Mouse (Mus musculus): ENCODE data around the gene Dip2c. TPM values are rescaled to one million over a fixed set of nuclear protein-coding genes. Genes with fewer than 3 reads are reported as not detected.

Dip2c gene
- polyA plus RNA-seq, 1 experiment from 2014 or later = 0.83 TPM

- H3K9ac ChIP-seq (replicated peaks) = no peak overlapping the region
- no peak overlapping the region for H3K4me3 ChIP-seq (ENCODE audit: low read depth, low read length)
- no peak for ATAC-seq
- H3K4me2 ChIP-seq (ENCODE audit: low read depth, low read length) = no peak overlapping the region
- WGBS (ENCODE audit: insufficient replicate concordance) = 83% methylated on average over 2 of the region's 2 CpGs
- no peak for TF ChIP-seq CTCF (IDR thresholded peaks at IDR 0.05; ENCODE audit: low read depth)
- TF ChIP-seq EP300 (IDR thresholded peaks at IDR 0.05; ENCODE audit: low read depth) = no peak
- no peak overlapping the region for H3K27ac ChIP-seq (ENCODE audit: low read depth)
- H3K27me3 ChIP-seq (ENCODE audit: insufficient read depth, low read length) = no peaks in the 10 kb centered on the region
- no peaks in the 10 kb centered on the region for H3K36me3 ChIP-seq (replicated peaks; ENCODE audit: insufficient read depth, low read length)
- peaks cover 3% of the 10 kb centered on the region for H3K4me1 ChIP-seq (ENCODE audit: insufficient read depth)
- peak; percentile 25 for DNase-seq
- no peaks in the 10 kb centered on the region for H3K9me3 ChIP-seq (ENCODE audit: low read length)
These were observed 37.9 kb downstream of the Dip2c start for GRCm38 (mm10) chr13:9314099-9314712.

DNA sequence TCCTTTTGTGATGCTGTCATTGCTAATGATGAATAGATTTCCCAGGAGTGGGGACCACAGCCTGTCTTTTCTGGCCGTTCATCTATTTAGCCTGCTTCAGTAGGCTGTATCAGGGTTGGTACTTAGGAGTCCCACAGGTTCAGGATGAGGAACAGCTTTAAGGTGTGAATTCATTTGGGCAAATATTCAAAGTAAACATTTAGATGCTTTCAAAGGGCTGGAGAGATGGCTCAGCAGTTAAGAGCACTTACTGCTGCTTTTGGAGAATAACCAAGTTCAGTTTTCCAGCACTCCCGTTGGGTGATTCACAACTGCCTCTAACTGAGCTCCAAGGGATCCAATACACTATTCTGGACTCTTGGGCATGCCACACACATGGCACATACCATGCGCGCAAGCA is 38.4 kb downstream of the Dip2c start:
- Histone ChIP-seq H3K27ac (ENCODE audit: low read depth) (no peak overlapping the region), H3K4me3 (ENCODE audit: low read depth, low read length) (no peak overlapping the region), H3K9me3 (ENCODE audit: low read length) (no peaks in the 10 kb centered on the region), H3K4me1 (ENCODE audit: insufficient read depth) (peaks cover 3% of the 10 kb centered on the region), H3K27me3 (ENCODE audit: insufficient read depth, low read length) (no peaks in the 10 kb centered on the region), H3K36me3 (replicated peaks; ENCODE audit: insufficient read depth, low read length) (no peaks in the 10 kb centered on the region), H3K9ac (replicated peaks) (no peak overlapping the region), H3K4me2 (ENCODE audit: low read depth, low read length) (no peak overlapping the region)
- no peak for DNase-seq
- TF ChIP-seq EP300 (IDR thresholded peaks at IDR 0.05; ENCODE audit: low read depth) = no peak
- no peak for TF ChIP-seq CTCF (IDR thresholded peaks at IDR 0.05; ENCODE audit: low read depth)
- 67% methylated on average over 4 of the region's 4 CpGs for WGBS (ENCODE audit: insufficient replicate concordance)
- no peak for ATAC-seq

- H3K4me3 ChIP-seq (ENCODE audit: low read depth, low read length) = no peak overlapping the region
- no peaks in the 10 kb centered on the region for H3K4me1 ChIP-seq (ENCODE audit: insufficient read depth)
- no peaks in the 10 kb centered on the region for H3K36me3 ChIP-seq (replicated peaks; ENCODE audit: insufficient read depth, low read length)
- no peaks in the 10 kb centered on the region for H3K9me3 ChIP-seq (ENCODE audit: low read length)
- H3K4me2 ChIP-seq (ENCODE audit: low read depth, low read length) = no peak overlapping the region
- no peak for DNase-seq
- no peak overlapping the region for H3K27ac ChIP-seq (ENCODE audit: low read depth)
- 71% methylated on average over 2 of the region's 2 CpGs for whole genome bisulfite sequencing (ENCODE audit: insufficient replicate concordance)
- TF ChIP-seq EP300 (IDR thresholded peaks at IDR 0.05; ENCODE audit: low read depth) (no peak), CTCF (IDR thresholded peaks at IDR 0.05; ENCODE audit: low read depth) (no peak)
- no peaks in the 10 kb centered on the region for H3K27me3 ChIP-seq (ENCODE audit: insufficient read depth, low read length)
- H3K9ac ChIP-seq (replicated peaks) = no peak overlapping the region
- ATAC-seq = no peak
These were observed 43.4 kb downstream of the Dip2c start for GRCm38 (mm10) chr13:9319745-9320144.

- Histone ChIP-seq H3K27me3 (ENCODE audit: insufficient read depth, low read length) (no peaks in the 10 kb centered on the region), H3K4me1 (ENCODE audit: insufficient read depth) (no peaks in the 10 kb centered on the region), H3K9ac (replicated peaks) (no peak overlapping the region), H3K4me2 (ENCODE audit: low read depth, low read length) (no peak overlapping the region), H3K27ac (ENCODE audit: low read depth) (no peak overlapping the region), H3K9me3 (ENCODE audit: low read length) (no peaks in the 10 kb centered on the region), H3K36me3 (replicated peaks; ENCODE audit: insufficient read depth, low read length) (no peaks in the 10 kb centered on the region), H3K4me3 (ENCODE audit: low read depth, low read length) (no peak overlapping the region)
- no peak for TF ChIP-seq EP300 (IDR thresholded peaks at IDR 0.05; ENCODE audit: low read depth)
- no peak for TF ChIP-seq CTCF (IDR thresholded peaks at IDR 0.05; ENCODE audit: low read depth)
- DNase-seq (no peak), ATAC-seq (no peak)
- WGBS (ENCODE audit: insufficient replicate concordance) = 61% methylated on average over 1 of the region's 1 CpGs
These were observed 48.9 kb downstream of the Dip2c start for GRCm38 (mm10) chr13:9325262-9325661.

DNA sequence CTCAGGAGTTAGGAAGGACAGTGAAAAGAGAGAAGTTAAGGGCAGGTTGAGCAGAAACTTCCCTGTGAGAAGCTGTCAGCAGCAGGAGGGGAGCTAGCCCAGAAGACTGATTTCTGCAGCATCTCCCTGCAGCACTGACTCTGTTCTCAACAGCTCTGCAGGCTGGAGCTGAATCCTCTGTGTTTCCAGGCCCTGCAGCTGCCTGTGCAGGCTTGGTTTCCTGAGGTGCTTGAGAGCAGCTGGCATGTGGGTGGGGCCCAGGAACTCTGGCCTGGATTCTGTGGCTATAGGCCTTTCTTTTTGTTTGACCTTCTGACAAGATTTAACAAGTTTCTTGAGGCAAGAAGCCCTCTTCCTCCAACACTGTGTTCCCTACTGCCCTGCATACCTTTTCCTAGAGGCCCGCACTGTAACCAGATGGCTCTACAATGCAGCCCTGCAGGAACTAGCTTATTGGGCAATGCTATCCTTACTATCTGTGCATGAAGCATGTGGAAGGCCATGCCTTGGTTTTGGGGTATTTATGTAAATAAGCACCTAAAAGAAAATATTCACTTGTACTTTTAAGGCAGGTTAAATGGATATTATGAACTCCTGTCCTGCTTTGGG is 53.1 kb downstream of the Dip2c start:
- Histone ChIP-seq H3K4me3 (ENCODE audit: low read depth, low read length) (no peak overlapping the region), H3K36me3 (replicated peaks; ENCODE audit: insufficient read depth, low read length) (no peaks in the 10 kb centered on the region), H3K9me3 (ENCODE audit: low read length) (no peaks in the 10 kb centered on the region), H3K27ac (ENCODE audit: low read depth) (no peak overlapping the region), H3K9ac (replicated peaks) (no peak overlapping the region), H3K27me3 (ENCODE audit: insufficient read depth, low read length) (no peaks in the 10 kb centered on the region), H3K4me1 (ENCODE audit: insufficient read depth) (no peaks in the 10 kb centered on the region), H3K4me2 (ENCODE audit: low read depth, low read length) (no peak overlapping the region)
- 74% methylated on average over 1 of the region's 1 CpGs for WGBS (ENCODE audit: insufficient replicate concordance)
- no peak for ATAC-seq
- TF ChIP-seq EP300 (IDR thresholded peaks at IDR 0.05; ENCODE audit: low read depth) (no peak), CTCF (IDR thresholded peaks at IDR 0.05; ENCODE audit: low read depth) (no peak)
- DNase-seq = no peak

- H3K4me2 ChIP-seq (ENCODE audit: low read depth, low read length) = no peak overlapping the region
These were observed 56.9 kb downstream of the Dip2c start for GRCm38 (mm10) chr13:9333187-9333586.

More at GRCm38 (mm10) chr13:9333187-9333586, 56.9 kb downstream of the Dip2c start:
- Histone ChIP-seq H3K27ac (ENCODE audit: low read depth) (no peak overlapping the region), H3K9me3 (ENCODE audit: low read length) (no peaks in the 10 kb centered on the region), H3K36me3 (replicated peaks; ENCODE audit: insufficient read depth, low read length) (no peaks in the 10 kb centered on the region), H3K4me3 (ENCODE audit: low read depth, low read length) (no peak overlapping the region), H3K9ac (replicated peaks) (no peak overlapping the region), H3K4me1 (ENCODE audit: insufficient read depth) (no peaks in the 10 kb centered on the region), H3K27me3 (ENCODE audit: insufficient read depth, low read length) (no peaks in the 10 kb centered on the region)
- no peak for ATAC-seq
- no peak for DNase-seq
- TF ChIP-seq CTCF (IDR thresholded peaks at IDR 0.05; ENCODE audit: low read depth) = no peak
- TF ChIP-seq EP300 (IDR thresholded peaks at IDR 0.05; ENCODE audit: low read depth) = no peak
